Mouse (Mus musculus) stomach, embryonic 14.5 days (tissue): ENCODE data around the gene Gphb5. TPM values are rescaled to one million over a fixed set of nuclear protein-coding genes. Genes with fewer than 3 reads are reported as not detected.

ENCODE experiments used
- ATAC-seq: fragments of 200-750 bp; cut with Nextera tagmentation; 2 replicates; pipeline ENCODE4 v1.8.0; 2017; ENCODE audit warnings: low read depth, moderate TSS enrichment; ENCODE audit not compliant: insufficient number of reproducible peaks, insufficient read depth, low FRiP score
- H3K27ac ChIP-seq: fragments of 300-500 bp; sonication (generic); 2 replicates; pipeline ENCODE4 v1.5.1; 2014; ENCODE audit warnings: mild to moderate bottlenecking, low read length, moderate library complexity, mixed read lengths
- H3K27me3 ChIP-seq: fragments of 300-500 bp; sonication (generic); 2 replicates; pipeline ENCODE4 v1.6.1; 2014; ENCODE audit warnings: low read length, control low read depth, mixed read lengths; ENCODE audit not compliant: control insufficient read depth, insufficient read depth
- H3K36me3 ChIP-seq: fragments of 300-500 bp; sonication (generic); 2 replicates; pipeline ENCODE4 v1.6.1; 2014; ENCODE audit warnings: mild to moderate bottlenecking, control low read depth, low read length, moderate library complexity, mixed read lengths; ENCODE audit not compliant: control insufficient read depth, insufficient read depth
- H3K4me1 ChIP-seq: fragments of 300-500 bp; sonication (generic); 2 replicates; pipeline ENCODE4 v1.6.1; 2014; ENCODE audit warnings: low read length, control low read depth, mixed read lengths; ENCODE audit not compliant: control insufficient read depth, insufficient read depth
- H3K4me2 ChIP-seq: fragments of 300-500 bp; sonication (generic); replicated peaks from 2 replicates; pipeline ENCODE4 v1.6.1; 2014; ENCODE audit warnings: low read depth, low read length, control low read depth
- H3K4me3 ChIP-seq: fragments of 300-500 bp; sonication (generic); 2 replicates; pipeline ENCODE4 v1.5.1; 2014; ENCODE audit warnings: low read depth, low read length, control low read depth
- H3K9ac ChIP-seq: fragments of 300-500 bp; sonication (generic); replicated peaks from 2 replicates; pipeline ENCODE4 v1.6.1; 2014; ENCODE audit warnings: low read depth, mild to moderate bottlenecking, control low read depth, low read length, moderate library complexity, mixed read lengths
- H3K9me3 ChIP-seq: fragments of 300-500 bp; sonication (generic); 2 replicates; pipeline ENCODE4 v1.6.1; 2016; ENCODE audit warnings: low read depth, low read length, control low read depth; ENCODE audit not compliant: control insufficient read depth
- WGBS: fragments of 180-500 bp; shearing (Covaris S2); extraction: QIAGEN DNeasy Blood & Tissue Kit; methylation state at CpG from one replicate; pipeline ENCODE4 v1.1.7; 2014; 5-methylcytosine and 5-hydroxymethylcytosine counted together
- polyA plus RNA-seq: library from polyadenylated mRNA; unstranded; fragments of >200 nt; fragmentation: Nextera tagmentation; extraction: Ambion mirVana; gene quantifications from 2 replicates; pipeline ENCODE4 v1.2.1, GENCODE M21; 2014

The Gphb5 gene
- polyA plus RNA-seq, 1 experiment from 2014 or later, result not detected

DNA sequence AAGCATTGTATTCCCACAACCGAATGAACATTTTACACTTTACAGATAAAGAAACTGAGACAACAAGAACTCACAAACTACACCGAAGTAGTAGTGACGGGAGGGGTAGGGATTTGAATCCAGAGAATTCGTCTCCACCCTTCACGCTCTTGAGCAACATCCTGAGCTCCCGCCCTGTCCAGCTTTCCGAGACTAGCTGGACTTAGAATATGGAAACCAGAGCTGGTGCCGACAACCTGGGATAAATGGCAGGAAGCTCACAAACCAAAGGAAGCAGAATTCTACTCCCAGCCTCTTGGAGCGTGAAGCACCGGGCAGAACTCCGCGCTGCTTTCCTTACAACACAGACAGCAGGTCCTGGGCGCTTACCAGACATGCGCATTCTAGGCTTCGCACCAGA lies 28.7 kb downstream of the Gphb5 start:
- Histone ChIP-seq H3K36me3 (no peaks in the 10 kb centered on the region), H3K4me3 (no peak overlapping the region), H3K4me2 (no peak overlapping the region), H3K9ac (no peak overlapping the region), H3K27ac (no peak overlapping the region), H3K27me3 (no peaks in the 10 kb centered on the region), H3K9me3 (no peaks in the 10 kb centered on the region), H3K4me1 (no peaks in the 10 kb centered on the region)
- ATAC-seq, result no peak
- WGBS, result 89% methylated on average over 15 of the region's 15 CpGs

DNA sequence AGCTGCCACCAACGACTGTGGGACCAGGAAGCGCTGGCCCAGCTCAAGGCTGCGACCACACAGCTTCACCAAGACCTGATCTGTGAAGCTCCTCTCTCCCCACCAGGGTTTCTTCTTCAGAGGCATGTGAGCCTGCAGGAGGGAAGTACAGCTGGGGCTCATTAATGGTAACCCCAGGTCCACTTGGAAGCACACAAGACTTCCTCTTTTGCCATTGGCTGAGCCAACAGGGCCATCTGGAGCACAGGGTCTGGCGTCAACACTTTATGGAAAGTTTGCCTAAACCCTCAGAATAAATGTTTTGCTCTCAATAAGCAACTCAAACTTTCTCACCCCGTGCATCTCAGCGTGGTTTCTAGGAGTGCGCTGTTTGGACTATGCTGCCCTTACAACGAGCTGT lies 29.4 kb downstream of the Gphb5 start:
- Histone ChIP-seq H3K4me1 (no peaks in the 10 kb centered on the region), H3K27me3 (no peaks in the 10 kb centered on the region), H3K9ac (no peak overlapping the region), H3K27ac (no peak overlapping the region), H3K4me3 (no peak overlapping the region), H3K9me3 (no peaks in the 10 kb centered on the region), H3K4me2 (no peak overlapping the region), H3K36me3 (no peaks in the 10 kb centered on the region)
- WGBS, result 83% methylated on average over 8 of the region's 8 CpGs
- no peak for ATAC-seq

DNA sequence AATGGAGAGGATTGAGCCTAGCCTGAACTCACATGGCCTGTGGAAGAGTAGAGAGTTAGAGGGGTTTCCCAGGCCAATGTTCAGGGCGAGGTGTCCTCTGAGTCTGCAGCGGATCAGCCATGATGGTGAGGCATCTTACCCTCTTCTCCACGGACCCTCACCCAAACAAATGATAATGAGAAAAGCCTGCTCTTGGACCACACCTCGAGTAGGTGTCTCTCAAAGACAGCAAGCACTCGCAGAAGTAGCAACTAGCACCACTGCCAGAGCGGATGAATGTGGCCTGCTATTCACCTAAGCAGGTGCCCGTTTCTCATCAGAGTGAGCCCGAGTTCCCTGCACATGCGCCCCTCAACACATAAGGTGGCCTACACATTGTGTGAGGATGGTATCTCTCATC lies 29.9 kb downstream of the Gphb5 start:
- 94% methylated on average over 9 of the region's 9 CpGs for WGBS
- Histone ChIP-seq H3K4me1 (no peaks in the 10 kb centered on the region), H3K9me3 (no peaks in the 10 kb centered on the region), H3K27me3 (no peaks in the 10 kb centered on the region), H3K27ac (no peak overlapping the region), H3K4me2 (no peak overlapping the region), H3K4me3 (no peak overlapping the region), H3K36me3 (no peaks in the 10 kb centered on the region), H3K9ac (no peak overlapping the region)
- ATAC-seq, result no peak

- H3K4me1 ChIP-seq, result no peaks in the 10 kb centered on the region
- H3K27ac ChIP-seq, result no peak overlapping the region
- H3K9ac ChIP-seq, result no peak overlapping the region
- no peaks in the 10 kb centered on the region for H3K27me3 ChIP-seq
- ATAC-seq, result no peak; the same call in 1 of the 2 replicates
- H3K36me3 ChIP-seq, result peaks cover 3% of the 10 kb centered on the region; the same call in 1 of the 2 replicates
- no peak overlapping the region for H3K4me3 ChIP-seq
- no peak overlapping the region for H3K4me2 ChIP-seq
- H3K9me3 ChIP-seq, result no peaks in the 10 kb centered on the region
- WGBS, result 75% methylated on average over 6 of the region's 6 CpGs
Observed at GRCm38 (mm10) chr12:75376126-75376525, 40.5 kb downstream of the Gphb5 start.

- no peaks in the 10 kb centered on the region for H3K9me3 ChIP-seq
- H3K4me3 ChIP-seq, result no peak overlapping the region
- ATAC-seq, result no peak
- H3K36me3 ChIP-seq, result peaks cover 3% of the 10 kb centered on the region; the same call in 1 of the 2 replicates
- H3K4me2 ChIP-seq, result no peak overlapping the region
- no peak overlapping the region for H3K9ac ChIP-seq
- WGBS, result 91% methylated on average over 12 of the region's 12 CpGs
- no peaks in the 10 kb centered on the region for H3K4me1 ChIP-seq
- H3K27me3 ChIP-seq, result no peaks in the 10 kb centered on the region
- H3K27ac ChIP-seq, result no peak overlapping the region
Observed at GRCm38 (mm10) chr12:75375060-75375459, 41.5 kb downstream of the Gphb5 start.

GRCm38 (mm10) chr12:75374437-75374836 lies 42.1 kb downstream of the Gphb5 start:
- H3K27me3 ChIP-seq, result no peaks in the 10 kb centered on the region
- H3K9me3 ChIP-seq, result no peaks in the 10 kb centered on the region
- H3K4me3 ChIP-seq, result no peak overlapping the region
- H3K4me2 ChIP-seq, result no peak overlapping the region
- no peak overlapping the region for H3K27ac ChIP-seq
- no peak overlapping the region for H3K9ac ChIP-seq
- H3K36me3 ChIP-seq, result peaks cover 3% of the 10 kb centered on the region; the same call in 1 of the 2 replicates
- WGBS, result 93% methylated on average over 10 of the region's 10 CpGs
- no peak for ATAC-seq
- no peaks in the 10 kb centered on the region for H3K4me1 ChIP-seq

- Histone ChIP-seq H3K9me3 (no peaks in the 10 kb centered on the region), H3K36me3 (no peaks in the 10 kb centered on the region), H3K4me1 (no peaks in the 10 kb centered on the region), H3K27me3 (no peaks in the 10 kb centered on the region), H3K4me2 (no peak overlapping the region), H3K4me3 (no peak overlapping the region), H3K27ac (no peak overlapping the region), H3K9ac (no peak overlapping the region)
- WGBS, result 52% methylated on average over 2 of the region's 2 CpGs
- no peak for ATAC-seq
Observed at GRCm38 (mm10) chr12:75369418-75369851, 47.1 kb downstream of the Gphb5 start.

DNA sequence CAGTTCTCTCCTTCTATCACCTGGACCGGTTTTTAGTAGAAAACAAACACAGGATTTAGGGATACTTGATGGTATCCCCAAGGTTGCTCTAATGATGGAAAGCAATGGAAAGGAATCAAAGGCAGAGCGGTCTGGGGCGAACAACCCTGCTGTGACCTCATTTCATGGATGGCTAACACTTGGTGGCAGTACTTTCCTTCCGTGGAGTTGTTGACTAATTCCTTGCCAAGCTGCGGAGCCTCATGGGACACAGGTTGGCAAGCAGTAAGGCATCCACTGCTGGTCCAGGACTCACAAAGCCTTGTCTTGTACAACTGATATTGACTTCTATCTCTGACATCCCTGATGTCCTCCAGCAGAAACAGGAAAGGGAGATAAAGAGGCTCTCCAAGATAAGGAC lies 48.1 kb downstream of the Gphb5 start:
- no peaks in the 10 kb centered on the region for H3K9me3 ChIP-seq
- H3K4me3 ChIP-seq, result no peak overlapping the region
- no peaks in the 10 kb centered on the region for H3K27me3 ChIP-seq
- H3K4me2 ChIP-seq, result no peak overlapping the region
- ATAC-seq, result no peak
- no peaks in the 10 kb centered on the region for H3K4me1 ChIP-seq
- no peak overlapping the region for H3K9ac ChIP-seq
- 89% methylated on average over 5 of the region's 5 CpGs for WGBS
- H3K36me3 ChIP-seq, result no peaks in the 10 kb centered on the region
- H3K27ac ChIP-seq, result no peak overlapping the region

DNA sequence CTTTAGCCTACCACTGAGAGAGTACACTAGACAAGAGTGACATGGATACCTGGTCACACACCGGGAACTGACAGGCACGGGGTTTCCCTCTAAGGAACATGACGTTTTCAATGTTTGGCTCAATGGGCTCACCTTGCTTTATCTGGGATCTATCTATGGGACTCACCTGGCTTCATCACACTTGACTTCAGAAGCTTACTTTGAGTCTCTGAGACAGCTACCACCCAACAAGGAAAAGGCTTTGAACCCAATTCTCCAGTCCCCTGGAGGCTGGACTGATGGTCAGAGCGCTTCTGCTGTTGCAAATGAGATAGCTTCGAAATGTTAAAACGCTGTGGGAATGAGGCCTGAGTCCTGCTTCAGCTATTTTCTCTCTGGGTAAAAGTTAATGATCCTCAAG lies 49.2 kb downstream of the Gphb5 start:
- Histone ChIP-seq H3K9me3 (no peaks in the 10 kb centered on the region), H3K36me3 (no peaks in the 10 kb centered on the region), H3K27me3 (no peaks in the 10 kb centered on the region), H3K4me1 (no peaks in the 10 kb centered on the region), H3K4me2 (no peak overlapping the region), H3K9ac (no peak overlapping the region), H3K27ac (no peak overlapping the region), H3K4me3 (no peak overlapping the region)
- ATAC-seq, result no peak
- 91% methylated on average over 6 of the region's 6 CpGs for WGBS
